Mouse (Mus musculus): ENCODE results near the gene Cox19.

The Cox19 gene

GRCm38 (mm10) chr5:139291811-139292560, 59.2 kb downstream of the Cox19 start:
- no peak for DNase-seq

- no peak for DNase-seq
Measured at GRCm38 (mm10) chr5:139290467-139291259, 60.6 kb downstream of the Cox19 start.

- DNase-seq, result no peak
Measured at GRCm38 (mm10) chr5:139288591-139288990, 62.6 kb downstream of the Cox19 start.

GRCm38 (mm10) chr5:139287787-139288186, 63.4 kb downstream of the Cox19 start:
- DNase-seq, result no peak

- peak; percentile 55 to 60 for DNase-seq
Measured at GRCm38 (mm10) chr5:139287099-139287498, 64.1 kb downstream of the Cox19 start.

Data from lung, postnatal 4 days (tissue).